Comparison of ENCODE assay signal across 8 mouse cellular contexts in genomic region chr15:85523173-85523991, GRCm38 (mm10). TPM values are rescaled to one million over a fixed set of nuclear protein-coding genes. Genes with fewer than 3 reads are reported as not detected.
A peak's percentile ranks its signal among the peaks of the same experiment; 100 is the strongest.
DNase-seq lines count a peak whose midpoint lies in the region; ATAC-seq and TF ChIP-seq lines count a peak whose summit lies in the region.

No protein-coding gene starts in this region.

- ATAC-seq in hindbrain, embryonic 12.5 days (ENCODE audit: low FRiP score): peak; percentile 48; the same call in 1 of the 2 replicates
- no peak for ATAC-seq in limb, embryonic 11.5 days (ENCODE audit: insufficient number of reproducible peaks, low FRiP score, low TSS enrichment, low read depth)
- peak; percentile 41; the same call in 1 of the 2 replicates for ATAC-seq in midbrain, embryonic 12.5 days (ENCODE audit: low FRiP score, low read depth)

- H3K9me3 ChIP-seq in hindbrain, embryonic 12.5 days (replicated peaks): no peaks in the 10 kb centered on the region
- no peaks in the 10 kb centered on the region for H3K9me3 ChIP-seq in limb, embryonic 11.5 days (ENCODE audit: control insufficient read depth, low read length)
- no peaks in the 10 kb centered on the region for H3K9me3 ChIP-seq in midbrain, embryonic 12.5 days

- peak; percentile 11; the same call in 1 of the 2 replicates for TF ChIP-seq CTCF in gastrocnemius, adult 2 months (IDR thresholded peaks at IDR 0.05)

- no peak overlapping the region; the same call in 1 of the 2 replicates for H3K9ac ChIP-seq in hindbrain, embryonic 12.5 days
- 0 out of 2 replicates have a peak overlapping the region, but pooled peaks have one; percentile 12 for H3K9ac ChIP-seq in limb, embryonic 11.5 days (ENCODE audit: low read length)
- no peak overlapping the region for H3K9ac ChIP-seq in midbrain, embryonic 12.5 days (replicated peaks)

- H3K36me3 ChIP-seq in hindbrain, embryonic 12.5 days: no peaks in the 10 kb centered on the region
- H3K36me3 ChIP-seq in limb, embryonic 11.5 days (ENCODE audit: control insufficient read depth, insufficient read depth, low read length): no peaks in the 10 kb centered on the region
- no peaks in the 10 kb centered on the region for H3K36me3 ChIP-seq in midbrain, embryonic 12.5 days

- peak; percentile 84 to 91 for DNase-seq in adrenal gland, adult (ENCODE audit: inconsistent age in 2 of 2, low spot score in 1 of 2)
- peak; percentile 42 for DNase-seq in cerebellum, adult 9-10 months
- peak; percentile 78 for DNase-seq in gastrocnemius, adult 2 months
- DNase-seq in limb, embryonic 11.5 days (ENCODE audit: low spot score): peak; percentile 46
- DNase-seq in thymus, postnatal 4 days: peak; percentile 43
- no peak for DNase-seq in spleen, postnatal 4 days (ENCODE audit: low spot score in 2 of 2)

- peak overlapping the region; percentile 28; the same call in 1 of the 2 replicates for H3K27ac ChIP-seq in gastrocnemius, adult 2 months
- H3K27ac ChIP-seq in hindbrain, embryonic 12.5 days: no peak overlapping the region
- H3K27ac ChIP-seq in limb, embryonic 11.5 days (replicated peaks; ENCODE audit: low read depth, low read length): no peak overlapping the region
- H3K27ac ChIP-seq in midbrain, embryonic 12.5 days (replicated peaks): no peak overlapping the region

- 15% methylated on average over 14 of the region's 14 CpGs for WGBS in hindbrain, embryonic 12.5 days
- WGBS in limb, embryonic 11.5 days: 9% methylated on average over 14 of the region's 14 CpGs
- WGBS in midbrain, embryonic 12.5 days: 10% methylated on average over 14 of the region's 14 CpGs

- peak overlapping the region; percentile 49 for H3K4me3 ChIP-seq in gastrocnemius, adult 2 months
- no peak overlapping the region for H3K4me3 ChIP-seq in hindbrain, embryonic 12.5 days
- no peak overlapping the region for H3K4me3 ChIP-seq in limb, embryonic 11.5 days (ENCODE audit: low read depth, low read length)
- no peak overlapping the region for H3K4me3 ChIP-seq in midbrain, embryonic 12.5 days

- H3K27me3 ChIP-seq in hindbrain, embryonic 12.5 days: peaks cover 17% of the 10 kb centered on the region
- peaks cover 3% of the 10 kb centered on the region for H3K27me3 ChIP-seq in limb, embryonic 11.5 days (ENCODE audit: control insufficient read depth, insufficient read depth, low read length)
- H3K27me3 ChIP-seq in midbrain, embryonic 12.5 days: peaks cover 68% of the 10 kb centered on the region

- peaks cover 15% of the 10 kb centered on the region for H3K4me1 ChIP-seq in hindbrain, embryonic 12.5 days
- H3K4me1 ChIP-seq in limb, embryonic 11.5 days (ENCODE audit: control insufficient read depth, insufficient read depth, low read length): peaks cover 8% of the 10 kb centered on the region
- peaks cover 26% of the 10 kb centered on the region for H3K4me1 ChIP-seq in midbrain, embryonic 12.5 days

- intact Hi-C loops in gastrocnemius, adult 2 months (cut with DNase I): no loop called here

- H3K4me2 ChIP-seq in hindbrain, embryonic 12.5 days (replicated peaks): peak overlapping the region; percentile 19; the same call in 1 of the 2 replicates
- H3K4me2 ChIP-seq in limb, embryonic 11.5 days (ENCODE audit: low read depth, severe bottlenecking): peak overlapping the region; percentile 24; the same call in 1 of the 2 replicates
- H3K4me2 ChIP-seq in midbrain, embryonic 12.5 days (replicated peaks): no peak overlapping the region; the same call in 1 of the 2 replicates

RNA-seq across cellular contexts. Expression of gene 7530416G11Rik, which starts 20.4 kb away (rescaled TPM):
- total RNA-seq in gastrocnemius, adult 2 months (2021): not detected
- polyA plus RNA-seq in hindbrain, embryonic 12.5 days (2016; fragmentation: Nextera tagmentation; extraction: Ambion mirVana): not detected in 2 replicates
- polyA plus RNA-seq in limb, embryonic 11.5 days (2014; fragmentation: Nextera tagmentation; extraction: Ambion mirVana): not detected in 2 replicates
- not detected in 2 replicates for polyA plus RNA-seq in midbrain, embryonic 12.5 days (2016; fragmentation: Nextera tagmentation; extraction: Ambion mirVana)

RNA-seq across cellular contexts. Expression of gene Wnt7b, which starts 58.9 kb away (rescaled TPM):
- not detected for total RNA-seq in gastrocnemius, adult 2 months (2021)
- 78.3 and 79.5 TPM in 2 replicates for polyA plus RNA-seq in hindbrain, embryonic 12.5 days (2016; fragmentation: Nextera tagmentation; extraction: Ambion mirVana)
- 13.4 and 19.1 TPM in 2 replicates for polyA plus RNA-seq in limb, embryonic 11.5 days (2014; fragmentation: Nextera tagmentation; extraction: Ambion mirVana)
- polyA plus RNA-seq in midbrain, embryonic 12.5 days (2016; fragmentation: Nextera tagmentation; extraction: Ambion mirVana): 68.3 and 86.4 TPM in 2 replicates

Comparison
In these comparisons a context has a peak if more than half of its experiments do, and no peak if none do; other contexts are left out.
1. DNase-seq: peak in adrenal gland, adult (2 of 2), cerebellum, adult 9-10 months (single experiment), gastrocnemius, adult 2 months (single experiment), limb, embryonic 11.5 days (single experiment) and thymus, postnatal 4 days (single experiment); none in spleen, postnatal 4 days (0 of 2).